Mouse (Mus musculus) adrenal gland, postnatal 25 days (tissue): ENCODE results near the gene Stk32c. TPM values are rescaled to one million over a fixed set of nuclear protein-coding genes. Genes with fewer than 3 reads are reported as not detected.

Experiments used
- total RNA-seq: library from RNA; stranded (reverse); gene quantifications from 2 replicates; pipeline ENCODE4 v1.2.3, GENCODE M21; 2021

Gene Stk32c
- total RNA-seq, 1 experiment from 2014 or later = 4.0 TPM

Other genes with a start within 250 kb of the Stk32c start
- gene Dpysl4, start 127.3 kb downstream of the Stk32c start, total RNA-seq = 2.0 and 4.3 TPM in 2 replicates
- gene Lrrc27, start 319 bp downstream of the Stk32c start, total RNA-seq = 5.8 and 6.3 TPM in 2 replicates
- 20.9 and 25.4 TPM in 2 replicates for gene Pwwp2b, start 35.2 kb upstream of the Stk32c start, total RNA-seq
- 67.4 and 93.7 TPM in 2 replicates for gene Inpp5a, start 175.8 kb upstream of the Stk32c start, total RNA-seq